Comparison of ENCODE assay signal across 9 mouse cellular contexts in the genomic region with DNA sequence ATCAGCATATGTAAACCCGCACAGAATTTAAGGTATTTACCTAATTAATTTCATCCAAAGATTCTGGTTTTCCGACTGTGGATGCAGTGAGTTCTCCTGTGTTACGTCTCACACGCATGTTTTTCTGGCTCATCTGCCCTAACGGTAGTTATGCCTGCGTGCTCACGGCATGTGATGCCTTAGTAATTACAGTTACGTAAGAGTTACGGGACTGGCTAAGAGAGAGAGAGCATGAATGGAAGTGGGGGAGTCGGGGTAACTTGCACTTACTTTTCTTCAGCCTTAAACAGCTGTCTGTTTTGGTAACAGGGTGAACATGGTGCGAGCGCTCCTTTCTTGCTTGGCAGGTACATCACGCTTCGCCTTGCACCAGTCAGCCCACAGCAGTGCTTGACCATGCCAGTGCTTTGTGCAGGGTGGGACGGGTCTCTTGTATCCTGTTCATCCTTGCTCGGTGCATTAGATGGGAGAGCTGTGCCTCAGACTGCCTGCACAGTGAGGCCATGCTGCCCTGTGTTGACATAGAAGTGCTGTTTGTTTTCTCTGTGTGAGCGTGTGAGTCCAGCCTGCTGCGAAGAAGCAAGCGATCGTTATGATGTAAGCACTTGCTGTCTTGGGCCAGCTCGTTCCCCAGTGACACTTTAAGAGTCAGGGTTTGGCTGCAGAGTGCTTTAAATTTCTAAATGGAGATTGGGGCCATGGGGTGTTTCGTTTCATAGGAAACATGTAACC.
DNase-seq lines count a peak whose midpoint lies in the region; ATAC-seq lines count a peak whose summit lies in the region.
"Had no signal": no experiment of that assay in that cellular context is flagged by ENCODE, and none has a peak within 500 bp of the region (broad histone marks: within the 10 kb centered on the region; RNA-seq: fewer than 3 reads in every experiment).

No protein-coding gene starts in this region.

- peaks cover 24% of the 10 kb centered on the region for H3K36me3 ChIP-seq in heart, embryonic 13.5 days
- no peaks in the 10 kb centered on the region for H3K36me3 ChIP-seq in heart, embryonic 11.5 days (ENCODE audit: control insufficient read depth, insufficient read depth, low read length)
- peaks cover 7% of the 10 kb centered on the region; the same call in 1 of the 2 replicates for H3K36me3 ChIP-seq in lung, embryonic 15.5 days
- peaks cover 13% of the 10 kb centered on the region for H3K36me3 ChIP-seq in limb, embryonic 13.5 days

- H3K9ac ChIP-seq in heart, embryonic 13.5 days, result no peak overlapping the region
- H3K9ac ChIP-seq in heart, embryonic 11.5 days (ENCODE audit: low read depth, low read length), result no peak overlapping the region
- no peak overlapping the region for H3K9ac ChIP-seq in lung, embryonic 15.5 days
- H3K9ac ChIP-seq in limb, embryonic 13.5 days, result no peak overlapping the region
- H3K9ac ChIP-seq: embryonic facial prominence, embryonic 12.5 days had no signal

- H3K4me2 ChIP-seq in heart, embryonic 13.5 days, result no peak overlapping the region
- H3K4me2 ChIP-seq in heart, embryonic 11.5 days, result no peak overlapping the region
- no peak overlapping the region for H3K4me2 ChIP-seq in lung, embryonic 15.5 days
- H3K4me2 ChIP-seq in limb, embryonic 13.5 days (replicated peaks), result no peak overlapping the region
- H3K4me2 ChIP-seq: embryonic facial prominence, embryonic 12.5 days had no signal

- no peak for DNase-seq in lung, postnatal 14 days
- peak; percentile 66 for DNase-seq in skeletal muscle tissue, adult 2 months (ENCODE audit: low read depth, low spot score)
- no peak for DNase-seq in left cerebral cortex, adult 18-20 months (ENCODE audit: low spot score in 2 of 2)
- DNase-seq in urinary bladder, adult 18-20 months (ENCODE audit: low spot score in 2 of 2), result no peak

- H3K4me3 ChIP-seq in heart, embryonic 13.5 days, result no peak overlapping the region
- H3K4me3 ChIP-seq in heart, embryonic 11.5 days (ENCODE audit: low read depth, low read length), result no peak overlapping the region
- H3K4me3 ChIP-seq in lung, embryonic 15.5 days, result no peak overlapping the region
- H3K4me3 ChIP-seq in limb, embryonic 13.5 days, result no peak overlapping the region
- H3K4me3 ChIP-seq: embryonic facial prominence, embryonic 12.5 days had no signal

- no peaks in the 10 kb centered on the region for H3K27me3 ChIP-seq in heart, embryonic 13.5 days (replicated peaks)
- no peaks in the 10 kb centered on the region for H3K27me3 ChIP-seq in heart, embryonic 11.5 days (ENCODE audit: control insufficient read depth, insufficient read depth, low read length)
- no peaks in the 10 kb centered on the region for H3K27me3 ChIP-seq in lung, embryonic 15.5 days
- H3K27me3 ChIP-seq in limb, embryonic 13.5 days, result no peaks in the 10 kb centered on the region
- H3K27me3 ChIP-seq: embryonic facial prominence, embryonic 12.5 days had no signal

- ATAC-seq in heart, embryonic 13.5 days (ENCODE audit: extremely low read depth, insufficient number of reproducible peaks, low FRiP score, low TSS enrichment), result no peak
- ATAC-seq in heart, embryonic 11.5 days (replicated peaks; ENCODE audit: insufficient number of reproducible peaks, low FRiP score, low TSS enrichment), result no peak
- peak; percentile 62; the same call in 1 of the 2 replicates for ATAC-seq in lung, embryonic 15.5 days (ENCODE audit: borderline replicate concordance, extremely low read depth, low FRiP score, low TSS enrichment)
- ATAC-seq in limb, embryonic 13.5 days (ENCODE audit: low FRiP score, low read depth), result peak; percentile 51; the same call in 1 of the 2 replicates

- H3K4me1 ChIP-seq in heart, embryonic 13.5 days, result peaks cover 41% of the 10 kb centered on the region
- H3K4me1 ChIP-seq in heart, embryonic 11.5 days (ENCODE audit: control insufficient read depth, insufficient read depth, low read length), result peaks cover 10% of the 10 kb centered on the region; the same call in 1 of the 2 replicates
- H3K4me1 ChIP-seq in lung, embryonic 15.5 days, result peaks cover 23% of the 10 kb centered on the region; the same call in 1 of the 2 replicates
- peaks cover 42% of the 10 kb centered on the region for H3K4me1 ChIP-seq in limb, embryonic 13.5 days

- 77% methylated on average over 22 of the region's 22 CpGs for WGBS in heart, embryonic 13.5 days
- whole genome bisulfite sequencing in heart, embryonic 11.5 days (ENCODE audit: insufficient replicate concordance), result 74% methylated on average over 22 of the region's 22 CpGs
- 48% methylated on average over 22 of the region's 22 CpGs for WGBS in lung, embryonic 15.5 days
- WGBS in limb, embryonic 13.5 days, result 67% methylated on average over 22 of the region's 22 CpGs

- no peaks in the 10 kb centered on the region for H3K9me3 ChIP-seq in heart, embryonic 13.5 days
- H3K9me3 ChIP-seq in heart, embryonic 11.5 days (replicated peaks; ENCODE audit: control insufficient read depth, low read length), result no peaks in the 10 kb centered on the region
- no peaks in the 10 kb centered on the region for H3K9me3 ChIP-seq in lung, embryonic 15.5 days
- no peaks in the 10 kb centered on the region for H3K9me3 ChIP-seq in limb, embryonic 13.5 days
- H3K9me3 ChIP-seq: embryonic facial prominence, embryonic 12.5 days had no signal

- H3K27ac ChIP-seq in heart, embryonic 13.5 days (replicated peaks), result 0 out of 2 replicates have a peak overlapping the region, but pooled peaks have one; percentile 8
- no peak overlapping the region for H3K27ac ChIP-seq in heart, embryonic 11.5 days (ENCODE audit: low read depth, low read length)
- H3K27ac ChIP-seq in lung, embryonic 15.5 days, result no peak overlapping the region
- H3K27ac ChIP-seq in limb, embryonic 13.5 days, result no peak overlapping the region
- H3K27ac ChIP-seq: embryonic facial prominence, embryonic 12.5 days had no signal

Comparison
In these comparisons a context has a peak if more than half of its experiments do, and no peak if none do; other contexts are left out.
1. ATAC-seq: peak in lung, embryonic 15.5 days (single experiment) and limb, embryonic 13.5 days (single experiment); none in heart, embryonic 13.5 days (single experiment) and heart, embryonic 11.5 days (single experiment).